Mouse (Mus musculus) spleen, adult 12 weeks (tissue): ENCODE results near the gene Ifitm1.
A peak's percentile ranks its signal among the peaks of the same experiment; 100 is the strongest.

Source experiments
- DNase-seq: peaks from one replicate; pipeline ENCODE4 v3.0.0; 2022; ENCODE audit warnings: low spot score

The Ifitm1 gene

DNA sequence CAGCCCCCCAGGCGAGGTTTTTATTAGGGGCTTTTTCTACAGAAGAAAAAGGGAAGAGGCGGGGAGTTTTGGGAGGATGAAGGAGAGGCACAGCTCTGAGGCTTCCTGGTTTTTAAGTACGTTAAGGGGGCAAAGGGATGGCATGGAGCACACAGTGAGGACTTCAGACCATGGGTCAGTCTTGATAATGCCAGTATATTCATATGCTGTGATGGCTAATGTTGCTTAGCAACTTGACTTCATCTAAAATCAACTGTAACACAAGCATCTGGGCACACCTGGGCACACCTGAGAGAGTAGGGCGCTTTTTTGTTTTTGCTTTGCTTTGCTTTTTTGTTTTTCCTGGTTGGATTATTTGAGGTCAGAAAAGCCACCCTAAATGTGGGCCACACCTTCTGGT is at the start of gene Ifitm1:
TSS of gene Ifitm1 (plus strand) at position 301 of the 400 bp plus-strand sequence.
- DNase-seq: no peak

DNA sequence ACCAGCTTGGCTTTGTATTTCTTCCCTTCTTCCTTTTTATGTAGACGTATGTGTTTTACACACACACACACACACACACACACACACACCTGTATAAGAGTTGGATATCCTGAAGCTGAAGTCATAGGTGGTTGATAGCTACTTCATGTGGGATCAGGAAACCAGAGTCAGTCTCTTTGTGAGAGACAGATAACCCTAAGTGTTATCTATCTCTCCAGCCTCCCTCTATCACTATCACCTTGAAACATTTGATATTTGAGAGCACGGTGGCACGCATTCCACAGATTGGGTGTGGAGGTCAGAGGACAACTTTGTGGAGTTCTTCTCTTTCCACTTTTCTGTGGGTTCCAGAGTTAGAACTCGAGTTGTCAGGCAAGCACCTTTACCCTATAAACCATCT is 47.1 kb upstream of the Ifitm1 start:
- DNase-seq: no peak

DNA sequence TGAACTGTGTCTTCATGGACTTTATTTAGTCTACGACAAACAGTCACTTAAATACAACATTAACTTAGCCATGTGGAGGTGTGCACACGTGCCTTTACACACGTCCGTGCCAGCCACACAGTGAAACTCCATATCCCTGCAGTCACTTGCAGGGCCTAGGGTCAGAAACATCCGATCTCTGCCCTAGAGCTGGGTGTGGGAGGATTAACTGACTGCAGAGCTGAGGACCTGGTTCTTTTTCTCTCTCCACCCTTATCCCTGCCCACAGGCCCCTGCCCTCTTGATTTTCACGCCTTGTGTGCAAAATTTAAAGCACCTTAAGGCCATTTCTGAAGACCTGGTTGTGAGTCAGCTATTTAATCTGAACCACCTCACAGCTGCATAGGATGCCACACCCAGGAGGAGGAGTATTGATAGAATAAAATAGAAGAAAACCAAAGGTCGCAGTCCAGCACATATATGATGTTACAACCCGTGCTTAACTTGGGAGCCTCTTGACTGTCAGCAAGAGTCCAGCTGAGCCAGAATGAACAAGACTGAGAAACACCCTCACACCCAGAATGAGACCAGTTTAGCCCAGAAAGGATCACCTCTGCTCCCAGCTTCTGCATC is 46.5 kb upstream of the Ifitm1 start, which contains the start of gene Nlrp6:
TSS of gene Nlrp6 (plus strand) at position 485 of the 612 bp plus-strand sequence.
- no peak for DNase-seq

DNA sequence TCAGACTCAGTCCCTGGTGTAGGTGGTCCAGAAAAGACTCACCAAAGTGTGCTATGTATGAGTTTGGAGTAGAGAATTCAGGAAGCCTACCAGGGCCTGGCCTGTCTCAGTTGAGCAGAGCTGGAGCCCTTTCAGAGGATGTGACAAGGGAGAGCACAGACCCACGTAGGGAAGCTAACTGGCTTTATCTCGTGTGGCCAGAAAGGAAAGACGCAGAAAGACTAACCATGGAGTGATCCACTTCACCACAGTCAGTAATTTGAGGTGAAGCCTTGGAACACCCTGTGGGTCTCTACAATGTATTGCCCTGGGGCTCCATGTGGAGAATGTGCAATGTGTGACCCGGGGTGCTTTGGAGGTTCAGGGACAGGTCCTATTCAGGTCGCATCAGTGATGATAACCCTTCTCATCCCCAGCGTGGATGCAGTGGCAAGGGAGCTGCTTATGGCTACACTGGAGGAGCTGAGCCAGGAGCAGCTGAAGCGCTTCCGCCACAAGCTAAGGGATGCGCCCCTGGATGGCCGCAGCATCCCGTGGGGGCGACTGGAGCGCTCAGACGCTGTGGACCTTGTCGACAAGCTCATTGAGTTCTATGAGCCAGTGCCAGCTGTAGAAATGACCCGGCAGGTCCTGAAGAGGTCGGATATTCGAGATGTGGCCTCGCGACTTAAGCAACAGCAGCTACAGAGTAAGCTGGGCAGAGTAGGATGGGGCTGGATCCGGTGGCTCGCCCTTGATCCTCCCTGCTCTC is 45.6 kb upstream of the Ifitm1 start:
- DNase-seq: no peak

DNA sequence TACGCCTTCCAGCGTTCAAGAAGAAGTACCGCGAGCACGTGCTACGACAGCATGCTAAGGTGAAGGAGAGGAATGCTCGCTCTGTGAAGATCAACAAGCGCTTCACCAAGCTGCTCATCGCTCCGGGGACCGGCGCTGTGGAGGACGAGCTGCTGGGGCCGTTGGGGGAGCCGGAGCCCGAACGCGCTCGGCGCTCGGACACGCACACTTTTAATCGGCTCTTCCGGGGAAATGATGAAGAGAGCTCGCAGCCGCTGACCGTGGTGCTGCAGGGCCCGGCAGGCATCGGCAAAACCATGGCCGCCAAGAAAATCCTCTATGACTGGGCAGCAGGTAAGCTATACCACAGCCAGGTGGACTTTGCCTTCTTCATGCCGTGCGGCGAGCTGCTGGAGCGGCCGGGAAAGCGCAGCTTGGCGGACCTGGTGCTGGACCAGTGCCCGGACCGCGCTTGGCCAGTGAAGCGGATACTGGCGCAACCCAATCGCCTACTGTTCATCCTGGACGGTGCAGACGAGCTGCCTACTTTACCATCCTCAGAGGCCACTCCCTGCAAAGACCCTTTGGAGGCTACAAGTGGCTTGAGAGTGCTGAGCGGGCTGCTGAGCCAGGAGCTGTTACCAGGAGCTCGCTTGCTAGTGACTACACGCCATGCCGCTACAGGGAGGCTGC is 44.5 kb upstream of the Ifitm1 start:
- DNase-seq: no peak

DNA sequence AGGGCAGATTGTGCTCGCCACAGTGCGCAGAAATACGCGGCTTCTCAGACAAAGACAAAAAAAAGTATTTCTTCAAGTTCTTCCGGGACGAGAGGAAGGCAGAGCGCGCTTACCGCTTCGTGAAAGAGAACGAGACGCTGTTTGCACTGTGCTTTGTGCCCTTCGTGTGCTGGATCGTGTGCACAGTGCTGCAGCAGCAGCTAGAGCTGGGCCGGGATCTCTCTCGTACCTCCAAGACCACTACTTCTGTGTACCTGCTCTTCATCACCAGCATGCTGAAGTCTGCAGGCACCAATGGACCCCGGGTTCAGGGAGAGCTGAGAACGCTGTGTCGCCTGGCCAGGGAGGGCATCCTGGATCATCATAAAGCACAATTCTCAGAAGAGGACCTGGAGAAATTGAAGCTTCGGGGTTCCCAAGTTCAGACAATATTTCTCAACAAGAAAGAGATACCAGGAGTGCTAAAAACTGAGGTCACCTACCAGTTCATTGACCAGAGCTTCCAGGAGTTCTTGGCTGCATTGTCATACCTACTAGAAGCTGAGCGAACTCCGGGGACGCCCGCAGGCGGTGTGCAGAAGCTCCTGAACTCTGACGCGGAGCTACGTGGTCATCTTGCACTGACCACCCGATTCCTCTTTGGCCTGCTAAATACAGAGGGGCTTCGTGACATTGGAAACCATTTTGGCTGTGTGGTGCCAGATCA is 43.8 kb upstream of the Ifitm1 start:
- no peak for DNase-seq

DNA sequence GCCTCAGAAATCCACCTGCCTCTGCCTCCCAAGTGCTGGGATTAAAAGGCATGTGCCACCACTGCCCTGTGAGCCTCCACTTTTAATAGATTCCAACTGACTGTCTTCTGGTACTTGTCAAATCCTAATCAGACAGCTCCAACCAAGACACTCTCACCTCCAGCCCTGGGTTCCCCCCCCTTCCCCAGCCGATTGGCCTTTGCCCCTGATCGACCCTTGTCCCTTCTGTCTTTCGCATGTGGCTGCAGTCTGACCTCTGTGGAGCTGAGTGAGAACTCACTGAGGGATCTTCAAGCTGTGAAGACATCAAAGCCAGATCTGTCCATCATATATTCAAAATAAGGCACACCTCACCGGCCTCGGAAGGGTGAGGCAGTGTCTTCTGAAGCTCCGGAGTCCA is 39.8 kb upstream of the Ifitm1 start:
- no peak for DNase-seq

DNA sequence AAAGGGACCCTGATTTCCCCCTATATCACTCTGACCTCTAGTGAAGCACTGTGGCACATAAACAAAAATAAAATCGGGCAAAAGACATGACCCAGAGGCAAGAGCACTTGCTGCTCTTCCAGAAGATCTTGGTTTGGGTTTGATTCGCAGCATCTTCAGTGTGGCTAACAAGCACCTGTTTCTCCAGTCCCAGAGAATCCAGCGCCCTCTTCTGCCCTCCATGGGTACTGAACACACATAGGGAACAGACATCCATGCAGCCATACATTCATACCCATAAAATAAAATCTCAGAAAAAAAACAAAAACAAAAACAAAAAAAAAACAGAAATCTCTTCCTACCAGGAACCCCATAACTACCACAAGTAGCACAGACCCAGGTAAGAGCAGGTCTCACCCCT is 28.6 kb upstream of the Ifitm1 start:
- DNase-seq: no peak

DNA sequence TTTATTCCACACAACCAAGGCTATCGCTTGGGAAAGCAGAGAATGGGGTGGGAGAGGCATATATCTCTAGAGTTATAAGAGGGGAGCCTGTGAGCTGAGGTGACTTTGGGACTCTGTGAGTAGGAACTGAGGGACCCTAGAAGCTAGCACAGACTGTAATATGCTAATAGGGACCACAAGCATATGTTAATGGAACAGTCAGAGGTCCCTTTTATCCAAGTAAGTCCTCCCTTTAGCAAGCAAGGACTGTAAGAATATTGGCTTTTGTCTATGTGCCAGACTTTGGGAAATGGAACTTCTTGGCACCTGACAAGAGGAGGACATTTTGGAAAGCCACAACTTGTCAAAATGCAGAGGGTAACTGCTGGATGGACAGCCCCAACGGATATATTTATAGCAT is 28.1 kb upstream of the Ifitm1 start:
- DNase-seq: no peak

DNA sequence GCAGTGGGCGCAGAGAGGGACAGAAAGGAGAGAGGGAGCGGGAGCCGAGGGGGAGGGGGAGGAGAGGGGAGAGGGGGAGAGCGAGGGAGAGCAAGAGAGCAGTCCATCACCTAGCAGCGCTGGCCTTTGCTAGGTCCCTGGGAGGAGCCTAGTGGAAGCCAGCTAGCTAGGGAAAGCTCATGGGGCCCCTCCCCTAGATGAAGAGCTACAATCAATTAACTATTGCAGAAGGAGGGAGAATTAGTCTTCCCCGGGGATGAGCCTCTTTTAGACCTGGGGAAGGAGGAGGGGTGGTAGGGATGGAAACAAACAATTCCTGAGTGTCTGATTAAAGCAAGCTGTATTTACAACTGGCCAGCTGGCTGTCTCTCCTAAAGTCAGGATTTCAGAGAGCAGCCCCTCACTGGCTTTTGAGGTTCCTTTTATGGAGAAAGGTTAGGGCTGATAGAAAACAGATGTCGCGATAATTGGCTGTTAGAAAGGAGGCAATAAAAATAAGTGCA is 27.3 kb upstream of the Ifitm1 start:
- no peak for DNase-seq

DNA sequence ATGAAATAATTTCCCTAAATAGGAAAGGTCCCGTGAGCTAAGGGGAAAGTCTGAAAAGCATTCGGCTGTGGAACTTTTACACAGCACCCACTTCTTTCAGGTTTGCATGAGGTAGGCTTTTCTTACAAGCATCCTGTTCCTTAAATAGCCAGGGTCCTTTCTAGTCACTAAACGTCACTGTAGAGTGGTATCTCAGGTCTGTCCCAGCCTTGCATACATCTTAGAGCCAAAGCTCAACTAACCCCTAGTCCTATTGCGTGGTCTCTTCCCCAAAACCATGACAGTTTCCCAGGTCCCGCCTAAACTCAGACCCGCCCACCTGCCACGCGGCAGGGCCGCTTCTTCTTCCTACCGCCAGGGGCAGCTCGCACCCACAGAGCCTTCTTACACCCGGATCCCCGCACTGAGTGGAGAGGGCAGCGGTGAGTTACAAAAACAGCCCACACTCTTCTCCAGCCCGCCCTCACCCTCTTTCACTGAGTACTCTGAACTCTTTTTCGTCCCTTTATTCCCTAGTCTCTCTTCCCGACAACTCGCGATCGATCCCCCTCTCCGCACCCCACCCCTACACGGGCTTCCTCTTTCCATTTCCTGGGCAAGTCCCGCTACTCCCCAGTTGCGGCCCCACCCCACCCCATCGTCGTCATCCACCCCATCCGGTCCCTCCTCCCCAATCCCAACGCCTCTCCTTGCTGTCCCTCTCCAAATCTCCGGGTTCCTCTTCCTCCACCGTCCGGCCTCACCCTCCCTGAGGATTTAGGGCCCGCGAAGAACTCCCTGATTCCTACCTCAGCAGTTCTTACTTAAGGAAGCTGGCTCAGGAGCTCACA is 25.6 kb upstream of the Ifitm1 start, which contains the start of gene Pgghg:
TSS of gene Pgghg (plus strand) at position 170 of the 830 bp plus-strand sequence.
- DNase-seq: peak; percentile 72

DNA sequence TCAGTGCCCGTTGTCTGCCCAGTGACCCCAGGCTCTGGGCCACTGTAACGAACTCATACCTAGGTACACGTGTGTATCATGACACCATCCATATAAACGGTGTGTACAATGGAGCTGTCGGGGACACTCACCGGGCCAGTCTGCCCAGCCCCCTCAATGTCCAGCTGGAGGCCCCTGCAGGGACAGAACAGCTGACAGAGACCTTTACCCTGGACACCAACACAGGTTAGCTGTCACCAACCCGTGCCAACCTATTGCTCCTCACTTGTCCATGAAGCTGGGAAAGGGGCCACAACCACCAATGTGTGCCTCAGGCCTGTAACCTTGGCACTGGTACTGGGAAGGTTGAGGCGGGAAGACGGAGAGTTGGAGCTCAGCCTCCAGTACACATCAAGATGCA is 24.7 kb upstream of the Ifitm1 start:
- DNase-seq: no peak

DNA sequence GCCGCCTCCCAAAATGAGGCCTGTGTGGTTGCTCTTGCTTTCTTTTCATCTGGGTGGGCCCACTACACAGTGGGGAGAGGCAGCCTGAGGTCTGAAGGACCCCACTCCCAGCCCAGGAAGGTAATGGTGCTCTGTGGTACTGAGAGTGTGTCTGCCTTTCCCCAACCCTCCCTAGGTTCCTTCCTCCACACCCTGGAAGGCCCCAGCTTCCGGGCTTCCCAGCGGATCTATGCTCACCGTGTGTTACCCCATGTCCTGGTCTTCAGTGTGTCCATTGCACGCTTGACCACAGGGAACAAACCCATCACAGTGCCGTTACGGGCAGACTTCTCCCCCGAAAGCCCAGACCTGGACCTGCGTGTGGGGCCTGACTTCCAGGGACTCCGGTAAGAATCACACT is 24.2 kb upstream of the Ifitm1 start:
- DNase-seq: no peak

DNA sequence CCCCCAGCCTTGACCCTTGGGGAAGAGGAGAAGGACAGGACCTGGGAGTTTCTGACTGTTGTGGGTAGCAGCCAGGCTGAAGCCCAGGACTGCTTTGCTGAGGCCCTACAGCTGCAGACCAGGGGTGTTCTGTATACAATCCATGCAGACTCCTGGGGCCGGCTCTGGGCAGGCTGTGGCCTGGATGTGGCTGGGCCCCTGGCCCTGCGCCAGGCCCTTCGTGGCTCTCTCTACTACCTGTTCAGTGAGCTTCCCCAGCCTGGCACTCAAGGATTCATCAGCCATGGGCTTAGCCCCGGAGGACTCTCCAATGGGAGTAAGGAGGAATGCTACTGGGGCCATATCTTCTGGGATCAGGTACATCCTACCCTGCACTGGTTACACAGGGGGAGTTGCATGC is 23.7 kb upstream of the Ifitm1 start:
- no peak for DNase-seq

DNA sequence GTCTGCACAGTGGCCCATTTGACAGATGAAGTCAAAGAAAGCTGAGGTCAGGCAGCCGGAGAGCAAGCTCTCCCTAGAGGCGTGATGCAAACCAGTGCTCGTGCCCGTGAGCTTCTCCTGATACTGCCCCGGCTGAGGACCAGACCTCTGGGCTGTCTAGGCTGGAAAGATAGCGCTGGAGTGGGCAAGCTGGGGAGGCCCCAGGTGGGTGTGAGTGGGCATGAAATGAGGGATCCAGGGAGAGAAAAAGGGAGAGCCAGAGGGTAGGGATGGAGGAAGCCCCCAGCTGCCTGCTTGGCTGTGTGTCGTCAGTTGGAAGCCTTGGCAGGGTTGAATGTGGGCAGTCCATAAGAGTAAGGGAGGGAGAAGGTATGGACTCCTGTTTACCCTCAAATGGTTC is 22.8 kb upstream of the Ifitm1 start:
- DNase-seq: no peak

DNA sequence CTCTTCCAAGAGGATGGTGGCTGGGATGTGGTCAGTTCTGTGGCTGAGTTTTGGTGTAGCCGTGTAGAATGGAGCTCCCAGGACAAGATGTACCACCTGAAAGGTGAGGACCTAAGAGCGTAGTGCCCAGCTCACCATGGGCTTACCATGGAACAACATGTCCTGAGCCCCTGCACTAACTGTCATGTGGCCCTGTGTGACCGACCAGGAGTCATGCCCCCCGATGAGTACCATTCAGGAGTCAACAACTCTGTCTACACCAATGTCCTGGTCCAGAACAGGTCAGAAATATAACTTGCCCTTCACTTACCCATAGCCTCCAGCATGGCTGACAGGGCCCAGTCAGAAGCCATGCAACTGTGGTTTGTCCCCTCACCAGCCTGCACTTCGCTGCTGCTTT is 21.8 kb upstream of the Ifitm1 start:
- DNase-seq: no peak

DNA sequence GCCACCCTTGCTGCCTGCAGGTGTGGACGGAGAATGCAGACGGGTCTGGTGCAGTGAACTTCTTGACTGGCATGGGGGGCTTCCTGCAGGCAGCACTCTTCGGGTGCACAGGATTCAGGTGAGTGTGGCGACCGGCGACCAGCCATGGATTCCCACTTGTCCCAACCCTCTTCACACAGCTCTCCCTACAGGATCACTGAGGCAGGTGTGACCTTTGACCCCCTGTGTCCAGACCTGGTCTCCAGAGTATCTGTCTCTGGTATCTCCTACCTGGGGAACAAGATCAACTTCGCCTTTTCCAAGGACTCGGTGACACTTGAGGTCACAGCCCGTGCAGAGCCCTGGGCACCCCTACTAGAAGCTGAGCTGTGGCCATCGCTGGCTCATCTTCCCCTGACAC is 20.7 kb upstream of the Ifitm1 start:
- DNase-seq: no peak

DNA sequence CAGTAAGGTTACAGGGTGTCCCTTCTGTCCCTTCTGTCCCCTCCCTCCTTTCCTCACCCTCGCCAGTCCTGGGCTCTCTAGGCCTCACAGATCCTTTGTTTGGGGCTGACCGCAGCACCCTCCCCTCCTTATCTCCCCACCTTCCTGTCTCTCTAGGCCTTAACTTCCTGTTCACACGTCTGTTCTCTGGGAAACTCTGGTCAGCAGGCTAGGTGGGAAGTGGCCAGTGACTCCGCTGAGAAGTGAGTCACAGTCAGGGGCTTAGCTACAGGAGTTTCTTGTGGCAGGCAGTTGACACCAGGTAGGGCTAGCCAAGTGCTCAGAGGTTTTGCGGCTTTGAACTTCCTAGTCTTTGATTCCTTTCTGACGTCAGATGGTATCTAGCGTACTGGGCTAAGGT is 20.0 kb upstream of the Ifitm1 start:
- no peak for DNase-seq

DNA sequence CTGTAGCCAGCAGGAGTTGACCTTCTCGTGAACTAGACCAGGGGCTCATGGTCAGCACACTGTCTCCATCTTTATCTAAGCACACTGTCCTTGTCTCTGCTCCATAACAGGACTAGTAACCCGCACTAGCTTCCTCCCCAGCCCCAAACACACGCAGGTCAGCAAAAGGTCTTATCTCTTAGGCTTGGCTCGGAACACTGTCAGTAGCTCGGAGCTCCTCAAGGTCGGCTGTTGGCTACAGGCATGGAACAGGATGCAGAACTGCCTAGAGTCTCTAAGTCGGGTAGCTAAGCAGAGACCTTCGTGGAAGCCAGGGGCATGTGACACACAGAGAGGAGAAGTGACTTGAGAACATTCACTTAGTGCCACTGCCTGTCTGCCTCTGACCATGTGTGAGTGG is 18.9 kb upstream of the Ifitm1 start:
- no peak for DNase-seq

DNA sequence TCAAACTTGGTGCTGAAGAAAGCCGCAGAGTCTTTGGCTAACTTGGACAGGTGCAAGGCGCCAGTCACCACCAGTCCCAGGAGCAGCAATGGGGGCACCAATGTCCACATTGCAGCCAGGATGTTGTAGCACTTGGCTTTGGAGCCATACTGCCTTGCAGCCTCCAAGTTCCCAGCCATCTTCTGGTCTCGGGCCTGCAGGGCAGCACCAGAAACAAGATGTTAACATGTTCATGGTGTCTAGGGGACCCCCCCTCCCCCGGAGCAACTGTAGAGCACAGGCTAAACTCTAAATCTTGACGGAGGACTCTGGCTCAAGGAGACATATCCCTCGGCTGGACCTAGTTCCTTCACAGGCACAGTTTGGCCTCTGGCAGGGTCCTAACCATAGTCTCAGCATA is 17.8 kb upstream of the Ifitm1 start:
- DNase-seq: no peak

DNA sequence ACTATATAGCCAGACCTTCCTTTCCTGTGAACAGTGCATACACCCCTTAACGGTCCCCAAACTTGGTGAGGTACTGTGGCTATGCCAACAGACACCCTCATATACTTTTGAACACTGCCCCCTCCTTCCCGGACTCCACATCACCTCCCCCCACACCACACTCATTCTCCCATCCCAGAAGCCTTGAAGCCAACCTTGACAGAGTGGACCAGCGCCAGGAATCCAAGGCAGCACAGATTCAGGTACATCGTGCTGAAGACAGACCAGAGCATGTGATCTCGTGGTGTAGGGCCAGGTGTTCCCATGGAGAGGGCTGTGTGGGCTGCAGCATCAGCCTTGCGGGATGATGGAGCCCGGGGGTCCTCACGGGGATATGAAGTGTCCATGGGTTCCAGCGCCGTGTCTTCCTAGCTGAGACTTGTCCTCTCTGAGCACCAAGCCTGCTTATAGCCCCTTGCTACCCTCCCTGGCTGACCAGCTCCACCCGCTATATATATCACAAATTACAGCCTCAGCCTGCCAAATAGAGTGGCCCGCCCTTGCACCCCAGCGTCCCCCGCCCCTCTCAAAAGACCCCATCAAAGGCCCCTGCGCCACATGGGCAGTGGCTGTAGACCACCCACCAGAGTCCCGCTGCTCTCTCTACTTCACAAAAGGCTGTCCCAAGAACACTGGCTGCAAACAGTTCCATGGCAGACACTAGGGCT is 17.0 kb upstream of the Ifitm1 start, which contains the start of gene Ifitm5:
TSS of gene Ifitm5 (minus strand) at position 468 of the 707 bp plus-strand sequence.
- DNase-seq: no peak
